Mouse (Mus musculus) heart, adult 2 months (tissue): ENCODE results near the gene Ly6f.

Source experiments
- CTCF ChIP-seq: fragments of 200-600 bp; IDR thresholded peaks from 2 replicates; pipeline ENCODE4 v1.8.1; 2022; ENCODE audit warnings: antibody characterized with exemption, mild to moderate bottlenecking, moderate library complexity
- POLR2A ChIP-seq: fragments of 200-500 bp; IDR thresholded peaks from 2 replicates; pipeline ENCODE4 v1.6.1; 2011; ENCODE audit warnings: mild to moderate bottlenecking, low read depth, low read length, control low read depth; ENCODE audit not compliant: insufficient read depth

DNA sequence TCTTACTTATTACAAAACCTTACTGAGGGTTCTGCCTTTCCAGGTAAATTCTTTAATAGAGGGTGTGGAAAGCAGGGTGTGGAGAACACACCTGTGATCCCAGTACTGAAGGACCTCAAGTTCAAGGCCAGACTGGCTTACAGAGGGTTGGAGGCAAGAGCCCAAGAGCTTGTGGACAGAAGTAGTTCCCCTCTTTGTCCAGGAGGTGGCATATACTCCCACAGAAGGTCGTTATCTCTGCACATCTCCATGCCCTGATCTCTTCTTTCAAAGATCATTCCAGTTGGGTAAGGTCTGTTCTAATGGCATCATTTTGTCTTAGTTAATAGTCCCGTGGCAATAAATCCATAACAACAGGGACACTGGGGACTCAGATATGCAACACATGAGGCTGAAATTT lies 49.0 kb downstream of the Ly6f start:
- TF ChIP-seq CTCF, result peak; percentile 39
- no peak for TF ChIP-seq POLR2A
